Mouse (Mus musculus): Measurements from ENCODE around the gene Rem2. TPM values are rescaled to one million over a fixed set of nuclear protein-coding genes. Genes with fewer than 3 reads are reported as not detected.

The Rem2 gene
- polyA plus RNA-seq, 1 experiment from 2014 or later: 22.9 TPM

GRCm38 (mm10) chr14:54479451-54479920 is 3.6 kb downstream of the Rem2 start:
- H3K9ac ChIP-seq (replicated peaks): peak overlapping the region; percentile 20; the same call in 1 of the 2 replicates
- H3K27ac ChIP-seq (replicated peaks): no peak overlapping the region
- no peaks in the 10 kb centered on the region for H3K36me3 ChIP-seq
- ATAC-seq (replicated peaks): no peak
- no peaks in the 10 kb centered on the region for H3K9me3 ChIP-seq
- H3K27me3 ChIP-seq: peaks cover 20% of the 10 kb centered on the region; the same call in 1 of the 2 replicates
- H3K4me3 ChIP-seq: peak overlapping the region; percentile 26
- peaks cover 30% of the 10 kb centered on the region for H3K4me1 ChIP-seq
- H3K4me2 ChIP-seq (replicated peaks): peak overlapping the region; percentile 41
- 3% methylated on average over 39 of the region's 40 CpGs for WGBS

- WGBS: 71% methylated on average over 6 of the region's 6 CpGs
Measured at GRCm38 (mm10) chr14:54480673-54481072, 4.8 kb downstream of the Rem2 start.

GRCm38 (mm10) chr14:54481402-54481801 is 5.5 kb downstream of the Rem2 start:
- H3K27me3 ChIP-seq: peaks cover 20% of the 10 kb centered on the region; the same call in 1 of the 2 replicates
- H3K9me3 ChIP-seq: no peaks in the 10 kb centered on the region
- H3K27ac ChIP-seq (replicated peaks): no peak overlapping the region
- no peak overlapping the region for H3K4me2 ChIP-seq (replicated peaks)
- H3K36me3 ChIP-seq: no peaks in the 10 kb centered on the region
- H3K4me1 ChIP-seq: peaks cover 17% of the 10 kb centered on the region
- H3K4me3 ChIP-seq: no peak overlapping the region
- WGBS: 84% methylated on average over 8 of the region's 8 CpGs
- ATAC-seq (replicated peaks): no peak
- no peak overlapping the region for H3K9ac ChIP-seq (replicated peaks)

More at GRCm38 (mm10) chr14:54480673-54481072, 4.8 kb downstream of the Rem2 start:
- no peak for ATAC-seq (replicated peaks)
- H3K36me3 ChIP-seq: no peaks in the 10 kb centered on the region
- no peak overlapping the region for H3K4me3 ChIP-seq
- H3K4me1 ChIP-seq: peaks cover 22% of the 10 kb centered on the region
- H3K27ac ChIP-seq (replicated peaks): no peak overlapping the region
- H3K9me3 ChIP-seq: no peaks in the 10 kb centered on the region
- no peak overlapping the region for H3K4me2 ChIP-seq (replicated peaks)
- no peak overlapping the region for H3K9ac ChIP-seq (replicated peaks)
- peaks cover 20% of the 10 kb centered on the region; the same call in 1 of the 2 replicates for H3K27me3 ChIP-seq

- Histone ChIP-seq H3K9me3 (no peaks in the 10 kb centered on the region), H3K36me3 (no peaks in the 10 kb centered on the region), H3K27ac (replicated peaks) (no peak overlapping the region), H3K9ac (replicated peaks) (no peak overlapping the region), H3K4me1 (peaks cover 10% of the 10 kb centered on the region), H3K4me2 (replicated peaks) (no peak overlapping the region), H3K4me3 (no peak overlapping the region), H3K27me3 (peaks cover 16% of the 10 kb centered on the region; the same call in 1 of the 2 replicates)
- no peak for ATAC-seq (replicated peaks)
- WGBS: 45% methylated on average over 9 of the region's 9 CpGs
Measured at GRCm38 (mm10) chr14:54482498-54482897, 6.6 kb downstream of the Rem2 start.

- Histone ChIP-seq H3K36me3 (no peaks in the 10 kb centered on the region), H3K27ac (replicated peaks) (no peak overlapping the region), H3K27me3 (no peaks in the 10 kb centered on the region), H3K9ac (replicated peaks) (no peak overlapping the region), H3K9me3 (no peaks in the 10 kb centered on the region), H3K4me3 (no peak overlapping the region), H3K4me1 (no peaks in the 10 kb centered on the region), H3K4me2 (replicated peaks) (no peak overlapping the region)
- WGBS: 91% methylated on average over 7 of the region's 7 CpGs
- no peak for ATAC-seq (replicated peaks)
Measured at GRCm38 (mm10) chr14:54485899-54486298, 10.0 kb downstream of the Rem2 start.

GRCm38 (mm10) chr14:54487732-54488131 is 11.8 kb downstream of the Rem2 start:
- no peak overlapping the region for H3K4me3 ChIP-seq
- no peaks in the 10 kb centered on the region for H3K4me1 ChIP-seq
- no peak overlapping the region for H3K27ac ChIP-seq (replicated peaks)
- ATAC-seq (replicated peaks): no peak
- H3K9me3 ChIP-seq: no peaks in the 10 kb centered on the region
- H3K27me3 ChIP-seq: no peaks in the 10 kb centered on the region
- no peaks in the 10 kb centered on the region for H3K36me3 ChIP-seq
- WGBS: 63% methylated on average over 2 of the region's 2 CpGs
- no peak overlapping the region for H3K4me2 ChIP-seq (replicated peaks)
- H3K9ac ChIP-seq (replicated peaks): no peak overlapping the region

GRCm38 (mm10) chr14:54488350-54488749 is 12.4 kb downstream of the Rem2 start:
- ATAC-seq (replicated peaks): no peak
- no peak overlapping the region for H3K27ac ChIP-seq (replicated peaks)
- H3K9ac ChIP-seq (replicated peaks): no peak overlapping the region

GRCm38 (mm10) chr14:54492345-54493131 is 16.6 kb downstream of the Rem2 start:
- Histone ChIP-seq H3K27ac (replicated peaks) (no peak overlapping the region), H3K4me1 (no peaks in the 10 kb centered on the region), H3K4me2 (replicated peaks) (no peak overlapping the region), H3K9me3 (no peaks in the 10 kb centered on the region), H3K27me3 (no peaks in the 10 kb centered on the region), H3K9ac (replicated peaks) (no peak overlapping the region), H3K4me3 (no peak overlapping the region), H3K36me3 (no peaks in the 10 kb centered on the region)
- 0 out of 2 replicates have a peak, but pooled peaks have one; percentile 43 for ATAC-seq (replicated peaks)
- 66% methylated on average over 18 of the region's 18 CpGs for WGBS

More at GRCm38 (mm10) chr14:54488350-54488749, 12.4 kb downstream of the Rem2 start:
- H3K9me3 ChIP-seq: no peaks in the 10 kb centered on the region
- no peaks in the 10 kb centered on the region for H3K27me3 ChIP-seq
- no peaks in the 10 kb centered on the region for H3K36me3 ChIP-seq
- no peak overlapping the region for H3K4me3 ChIP-seq
- no peaks in the 10 kb centered on the region for H3K4me1 ChIP-seq
- H3K4me2 ChIP-seq (replicated peaks): no peak overlapping the region

GRCm38 (mm10) chr14:54493236-54493635 is 17.3 kb downstream of the Rem2 start:
- no peaks in the 10 kb centered on the region for H3K4me1 ChIP-seq
- no peak overlapping the region for H3K4me3 ChIP-seq
- no peak overlapping the region for H3K9ac ChIP-seq (replicated peaks)
- H3K9me3 ChIP-seq: no peaks in the 10 kb centered on the region
- no peak for ATAC-seq (replicated peaks)
- H3K27me3 ChIP-seq: no peaks in the 10 kb centered on the region
- 94% methylated on average over 5 of the region's 5 CpGs for WGBS
- H3K36me3 ChIP-seq: no peaks in the 10 kb centered on the region
- H3K27ac ChIP-seq (replicated peaks): no peak overlapping the region
- H3K4me2 ChIP-seq (replicated peaks): no peak overlapping the region

- Histone ChIP-seq H3K27ac (replicated peaks) (no peak overlapping the region), H3K4me1 (no peaks in the 10 kb centered on the region), H3K9me3 (no peaks in the 10 kb centered on the region), H3K9ac (replicated peaks) (no peak overlapping the region), H3K36me3 (no peaks in the 10 kb centered on the region), H3K4me3 (no peak overlapping the region), H3K27me3 (no peaks in the 10 kb centered on the region), H3K4me2 (replicated peaks) (no peak overlapping the region)
- ATAC-seq (replicated peaks): no peak
- 0% methylated on average over 3 of the region's 3 CpGs for WGBS
Measured at GRCm38 (mm10) chr14:54494234-54494633, 18.3 kb downstream of the Rem2 start.

GRCm38 (mm10) chr14:54496706-54497105 is 20.8 kb downstream of the Rem2 start:
- Histone ChIP-seq H3K4me1 (no peaks in the 10 kb centered on the region), H3K9me3 (no peaks in the 10 kb centered on the region), H3K27ac (replicated peaks) (no peak overlapping the region), H3K4me2 (replicated peaks) (no peak overlapping the region), H3K27me3 (no peaks in the 10 kb centered on the region), H3K9ac (replicated peaks) (no peak overlapping the region), H3K36me3 (no peaks in the 10 kb centered on the region), H3K4me3 (no peak overlapping the region)
- 88% methylated on average over 14 of the region's 14 CpGs for WGBS
- ATAC-seq (replicated peaks): no peak

GRCm38 (mm10) chr14:54499330-54499729 is 23.4 kb downstream of the Rem2 start:
- H3K4me1 ChIP-seq: no peaks in the 10 kb centered on the region
- no peaks in the 10 kb centered on the region for H3K27me3 ChIP-seq
- no peak overlapping the region for H3K9ac ChIP-seq (replicated peaks)
- H3K4me2 ChIP-seq (replicated peaks): no peak overlapping the region
- H3K27ac ChIP-seq (replicated peaks): no peak overlapping the region
- 90% methylated on average over 2 of the region's 2 CpGs for WGBS
- no peaks in the 10 kb centered on the region for H3K36me3 ChIP-seq
- H3K9me3 ChIP-seq: no peaks in the 10 kb centered on the region
- no peak for ATAC-seq (replicated peaks)
- H3K4me3 ChIP-seq: no peak overlapping the region
